Mouse (Mus musculus): ENCODE results near the gene Zscan5b.
"Not testable (repeated sequence)": the region's sequence is repeated elsewhere in the genome, so short reads cannot be mapped to it uniquely, and the experiment has no call there.

The Zscan5b gene

GRCm38 (mm10) chr7:6244361-6245292, 22.5 kb downstream of the Zscan5b start:
- no peak for DNase-seq (ENCODE audit: low read depth, low spot score)

GRCm38 (mm10) chr7:6252410-6252809, 30.3 kb downstream of the Zscan5b start, which contains the start of gene Epp13:
TSS of gene Epp13 (plus strand) at chr7:6252710.
- no peak for DNase-seq (ENCODE audit: low read depth, low spot score)

- no peak for DNase-seq (ENCODE audit: low read depth, low spot score)
Observed at GRCm38 (mm10) chr7:6254451-6254850, 32.4 kb downstream of the Zscan5b start.

GRCm38 (mm10) chr7:6257386-6257785, 35.3 kb downstream of the Zscan5b start:
- DNase-seq (ENCODE audit: low read depth, low spot score): no peak

DNA sequence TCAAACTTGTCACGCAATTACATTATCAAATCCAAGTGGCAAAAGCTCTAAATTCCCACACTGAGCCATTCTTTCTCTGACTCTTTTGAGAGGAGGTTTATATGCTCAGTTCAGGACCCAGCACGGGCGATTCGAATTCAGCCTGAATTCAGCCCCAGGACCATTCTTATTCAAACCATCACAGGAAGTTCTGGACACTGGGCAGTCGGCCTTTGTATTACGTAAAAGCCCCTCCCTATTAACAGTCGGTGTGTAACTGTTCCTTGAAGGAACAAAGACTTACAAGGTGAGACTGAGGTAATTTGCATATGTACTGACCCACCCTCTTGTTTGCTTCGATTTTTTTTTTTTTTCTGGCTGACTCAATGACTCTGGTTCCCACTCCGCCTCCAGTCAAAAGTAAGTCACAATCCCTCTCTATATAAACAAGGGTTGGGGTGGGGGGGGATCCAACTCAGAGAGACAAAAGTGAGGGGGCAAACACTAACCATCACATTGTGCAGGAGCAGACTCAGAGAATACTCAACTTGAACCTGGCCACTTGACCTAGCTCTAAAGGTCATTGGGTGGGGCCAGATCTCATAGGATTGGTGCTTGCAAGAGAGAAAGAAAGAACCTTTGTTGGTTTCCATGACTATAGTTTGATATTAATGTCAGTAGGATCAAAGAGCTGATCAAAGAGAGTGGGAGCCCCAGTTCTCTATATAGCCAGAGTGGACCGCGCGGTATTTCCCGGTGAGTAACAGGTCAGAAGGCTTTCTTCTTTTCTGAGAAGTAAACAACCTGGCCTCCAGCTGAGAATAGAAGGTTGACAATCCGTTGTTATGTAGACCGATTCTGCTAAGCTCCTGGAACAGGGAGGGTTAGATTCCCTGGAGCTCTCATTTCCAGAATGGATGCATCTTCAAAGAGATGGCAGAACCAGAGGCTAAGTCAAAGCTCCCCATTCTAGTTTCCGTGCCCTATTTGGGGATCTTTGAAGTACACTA, 36.4 kb downstream of the Zscan5b start:
- peak; percentile 32 for DNase-seq (ENCODE audit: low read depth, low spot score)

- DNase-seq (ENCODE audit: low read depth, low spot score): not testable (repeated sequence)
Observed at GRCm38 (mm10) chr7:6260004-6260403, 37.9 kb downstream of the Zscan5b start.

DNA sequence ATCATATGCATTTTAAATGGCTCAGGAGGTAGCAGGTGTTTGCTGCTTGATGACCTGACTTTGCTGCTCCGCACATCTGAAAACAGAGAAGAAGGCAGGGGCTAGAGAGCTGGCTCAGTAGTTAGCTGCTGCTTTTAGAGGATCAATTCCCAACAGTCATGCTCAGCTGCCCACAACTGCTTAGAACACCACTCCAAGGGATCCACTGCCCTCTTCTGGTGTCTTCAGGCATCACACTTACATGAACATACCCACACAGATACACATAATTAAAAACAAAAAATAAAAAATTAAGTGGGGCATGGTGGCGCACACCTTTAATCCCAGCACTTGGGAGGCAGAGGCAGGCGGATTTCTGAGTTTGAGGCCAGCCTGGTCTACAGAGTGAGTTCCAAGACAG, 40.0 kb downstream of the Zscan5b start:
- no peak for DNase-seq (ENCODE audit: low read depth, low spot score)

GRCm38 (mm10) chr7:6262984-6263383, 40.9 kb downstream of the Zscan5b start:
- DNase-seq (ENCODE audit: low read depth, low spot score): no peak

DNA sequence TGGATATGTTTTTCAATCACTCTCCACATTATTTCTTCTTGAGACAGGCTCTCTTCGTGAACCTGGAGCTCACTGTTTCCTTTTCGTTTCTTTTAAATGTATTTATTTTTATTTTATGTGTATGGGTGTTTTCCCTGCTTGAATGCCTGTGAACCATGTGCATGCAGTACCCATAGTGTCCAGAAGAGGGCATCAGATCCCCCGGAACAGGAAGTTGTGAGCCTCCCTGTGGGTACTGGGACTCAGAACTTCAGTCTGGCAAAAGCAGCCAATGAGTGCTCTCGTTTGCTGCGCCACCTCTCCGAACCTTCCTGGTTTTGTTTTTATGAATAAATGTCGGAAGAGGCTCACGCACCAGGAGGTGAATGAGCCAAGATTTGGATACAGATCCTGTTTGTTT, 43.6 kb downstream of the Zscan5b start:
- DNase-seq (ENCODE audit: low read depth, low spot score): peak; percentile 9

- no peak for DNase-seq (ENCODE audit: low read depth, low spot score)
Observed at GRCm38 (mm10) chr7:6277906-6278305, 55.8 kb downstream of the Zscan5b start.

GRCm38 (mm10) chr7:6282749-6283148, 60.7 kb downstream of the Zscan5b start:
- peak; percentile 93 for DNase-seq (ENCODE audit: low read depth, low spot score)

GRCm38 (mm10) chr7:6283451-6284075, 61.5 kb downstream of the Zscan5b start:
- DNase-seq (ENCODE audit: low read depth, low spot score): peak; percentile 96

GRCm38 (mm10) chr7:6284442-6285012, 62.4 kb downstream of the Zscan5b start:
- no peak for DNase-seq (ENCODE audit: low read depth, low spot score)

GRCm38 (mm10) chr7:6285366-6285765, 63.3 kb downstream of the Zscan5b start:
- no peak for DNase-seq (ENCODE audit: low read depth, low spot score)

- peak; percentile 98 for DNase-seq (ENCODE audit: low read depth, low spot score)
Observed at GRCm38 (mm10) chr7:6285842-6286705, 64.0 kb downstream of the Zscan5b start, which contains the start of gene Zfp667. TSS of gene Zfp667 (plus strand) at chr7:6286579.

GRCm38 (mm10) chr7:6286921-6287531, 64.9 kb downstream of the Zscan5b start:
- peak; percentile 71 for DNase-seq (ENCODE audit: low read depth, low spot score)

All from brain, adult 2 months (tissue).